Mouse (Mus musculus): ENCODE results near the gene H2-T23.

DNA sequence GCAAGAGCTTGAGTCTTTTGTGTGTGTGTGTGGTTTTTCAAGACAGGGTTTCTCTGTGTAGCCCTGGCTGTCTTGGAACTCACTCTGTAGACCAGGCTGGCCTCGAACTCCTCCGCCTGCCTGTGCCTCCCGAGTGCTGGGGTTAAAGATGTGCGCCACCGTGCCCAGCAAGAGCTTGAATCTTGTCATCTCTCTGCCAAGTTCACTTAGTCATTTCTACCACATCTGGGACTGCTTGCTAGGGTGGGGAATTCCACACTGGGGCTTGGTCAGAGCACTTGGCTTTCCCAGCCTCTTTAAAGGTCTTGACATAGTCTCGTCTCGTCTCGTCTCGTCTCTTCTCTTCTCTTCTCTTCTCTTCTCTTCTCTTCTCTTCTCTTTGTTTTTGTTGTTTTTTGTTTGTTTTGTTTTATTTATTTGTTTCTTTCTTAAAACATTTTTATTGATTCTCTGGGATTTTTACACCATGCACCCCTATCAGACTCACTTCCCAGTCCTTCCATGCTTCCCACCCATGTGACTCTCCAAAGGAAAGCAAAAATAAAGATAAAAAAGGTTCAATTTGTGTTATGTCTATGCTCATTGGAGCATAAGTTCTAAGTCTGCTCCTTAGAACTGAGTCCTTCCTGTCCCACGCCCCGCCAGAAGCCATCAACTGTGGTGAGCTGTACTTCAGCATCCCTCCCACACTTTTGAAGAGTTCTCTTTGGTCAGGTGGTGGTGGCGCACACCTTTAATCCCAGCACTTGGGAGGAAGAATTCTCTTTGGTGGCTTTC lies 31.3 kb downstream of the H2-T23 start:
- no peak for TF ChIP-seq CTCF (IDR thresholded peaks at IDR 0.05; ENCODE audit: borderline replicate concordance, control insufficient read depth, extremely low read depth, insufficient read depth, low read length, poor library complexity)
- TF ChIP-seq POLR2A (IDR thresholded peaks at IDR 0.05; ENCODE audit: control insufficient read depth, extremely low read depth, insufficient read depth, low read length, poor library complexity): no peak
